Mouse (Mus musculus) neural tube, embryonic 13.5 days (tissue): ENCODE data around the gene Vrk2. TPM values are rescaled to one million over a fixed set of nuclear protein-coding genes. Genes with fewer than 3 reads are reported as not detected.

Source experiments
- ATAC-seq: fragments of 200-750 bp; cut with Nextera tagmentation; 2 replicates; pipeline ENCODE4 v1.8.0; 2017; ENCODE audit warnings: low read depth, mild to moderate bottlenecking, moderate TSS enrichment, moderate library complexity
- H3K27ac ChIP-seq: fragments of 300-500 bp; sonication (generic); replicated peaks from 2 replicates; pipeline ENCODE4 v1.5.1; 2015; ENCODE audit warnings: moderate library complexity, mild to moderate bottlenecking, inconsistent platforms
- H3K27me3 ChIP-seq: fragments of 300-500 bp; sonication (generic); 2 replicates; pipeline ENCODE4 v1.6.1; 2015; ENCODE audit warnings: mild to moderate bottlenecking, inconsistent platforms
- H3K36me3 ChIP-seq: fragments of 300-500 bp; sonication (generic); 2 replicates; pipeline ENCODE4 v1.6.1; 2015; ENCODE audit warnings: mild to moderate bottlenecking, inconsistent platforms
- H3K4me1 ChIP-seq: fragments of 300-500 bp; sonication (generic); replicated peaks from 2 replicates; pipeline ENCODE4 v1.6.1; 2015; ENCODE audit warnings: inconsistent platforms
- H3K4me2 ChIP-seq: fragments of 300-500 bp; sonication (generic); 2 replicates; pipeline ENCODE4 v1.6.1; 2015; ENCODE audit warnings: inconsistent platforms, mild to moderate bottlenecking, moderate library complexity
- H3K4me3 ChIP-seq: fragments of 300-500 bp; sonication (generic); 2 replicates; pipeline ENCODE4 v1.5.1; 2015; ENCODE audit warnings: mild to moderate bottlenecking, inconsistent platforms
- H3K9ac ChIP-seq: fragments of 300-500 bp; sonication (generic); 2 replicates; pipeline ENCODE4 v1.6.1; 2015; ENCODE audit warnings: moderate library complexity, mild to moderate bottlenecking, inconsistent platforms
- H3K9me3 ChIP-seq: fragments of 300-500 bp; sonication (generic); 2 replicates; pipeline ENCODE4 v1.6.1; 2016; ENCODE audit warnings: inconsistent platforms
- WGBS: fragments of 180-500 bp; shearing (Covaris S2); methylation state at CpG from one replicate; pipeline ENCODE4 v1.1.7; 2015; 5-methylcytosine and 5-hydroxymethylcytosine counted together
- polyA plus RNA-seq: library from polyadenylated mRNA; unstranded; fragments of >200 nt; fragmentation: Nextera tagmentation; extraction: Ambion mirVana; gene quantifications from 2 replicates; pipeline ENCODE4 v1.2.1, GENCODE M21; 2015

The Vrk2 gene
- 4.2 and 6.5 TPM in 2 replicates for polyA plus RNA-seq

DNA sequence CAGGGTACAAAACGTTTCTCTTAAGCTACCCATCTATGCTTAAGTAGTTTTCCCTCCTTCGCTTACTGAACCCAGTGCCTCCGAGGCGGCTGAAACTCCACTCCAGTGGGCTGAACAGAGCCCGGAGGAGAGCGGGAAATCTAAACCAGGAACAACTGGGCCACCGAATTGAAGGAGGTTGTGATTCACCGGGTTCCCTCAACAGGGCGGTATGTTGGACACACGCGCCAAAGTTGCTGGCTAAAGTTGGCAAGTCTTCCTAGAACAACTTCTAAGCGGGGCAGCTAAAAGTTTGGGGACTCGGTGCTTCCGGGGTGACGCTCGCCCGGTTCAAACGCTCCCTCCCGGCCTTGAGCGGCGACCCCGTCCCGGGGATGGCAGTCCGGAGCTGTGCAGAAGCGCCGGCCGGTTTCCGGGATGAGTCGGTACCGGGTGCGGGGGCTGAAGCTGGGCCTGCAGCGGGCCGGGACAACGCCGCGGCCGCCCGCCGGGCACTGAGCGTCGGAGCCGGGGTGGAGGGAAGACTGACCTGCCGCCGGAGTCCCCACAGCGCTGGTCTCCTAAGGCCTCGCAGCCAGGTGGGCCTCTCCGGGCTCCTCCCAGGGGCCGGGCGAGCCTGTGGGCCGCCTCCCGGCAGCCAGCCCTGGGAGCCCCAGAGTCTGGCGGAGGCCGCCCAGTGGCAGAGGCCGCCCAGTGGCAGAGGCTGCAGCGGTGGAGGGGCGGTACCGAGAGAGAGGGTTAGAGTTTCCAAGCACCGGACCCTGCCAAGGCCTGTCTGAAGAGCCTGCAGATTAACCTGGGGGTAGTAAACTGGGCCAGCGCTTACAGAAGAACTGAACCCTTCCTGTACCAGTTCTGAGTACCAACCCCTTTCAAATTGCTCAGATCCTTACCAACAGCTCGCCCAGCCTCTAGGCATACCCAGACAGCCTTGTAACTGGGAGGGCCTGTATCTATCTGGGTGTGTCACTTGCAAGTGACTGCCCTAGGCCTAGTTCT, at the start of gene Vrk2, which contains the start of gene Gm6899:
Gene Vrk2, minus strand, starts transcription at position 939 of the 999 bp plus-strand sequence.
Gene Gm6899, plus strand, starts transcription at position 181 of the 999 bp plus-strand sequence.
- ATAC-seq = peak; percentile 97
- H3K4me3 ChIP-seq = peak within 1 kb of the TSS; percentile 62
- H3K9me3 ChIP-seq = no peaks in the 10 kb centered on the region
- H3K4me1 ChIP-seq = peaks cover 9% of the 10 kb centered on the region; the same call in 1 of the 2 replicates
- H3K27me3 ChIP-seq = 0 out of 2 replicates have a peak, but pooled peaks cover 5% of the 10 kb centered on the region
- peak within 1 kb of the TSS; percentile 94 for H3K4me2 ChIP-seq
- WGBS = under 1% methylated on average over 60 of the region's 60 CpGs
- H3K9ac ChIP-seq = peak within 1 kb of the TSS; percentile 75
- H3K27ac ChIP-seq = 0 out of 2 replicates have a peak within 1 kb of the TSS, but pooled peaks have one; percentile 33
- no peaks in the 10 kb centered on the region for H3K36me3 ChIP-seq

GRCm38 (mm10) chr11:26642141-26642540, 48.3 kb upstream of the Vrk2 start:
- Histone ChIP-seq H3K9me3 (0 out of 2 replicates have a peak, but pooled peaks cover 2% of the 10 kb centered on the region), H3K4me1 (no peaks in the 10 kb centered on the region)
- 89% methylated on average over 1 of the region's 1 CpGs for WGBS

DNA sequence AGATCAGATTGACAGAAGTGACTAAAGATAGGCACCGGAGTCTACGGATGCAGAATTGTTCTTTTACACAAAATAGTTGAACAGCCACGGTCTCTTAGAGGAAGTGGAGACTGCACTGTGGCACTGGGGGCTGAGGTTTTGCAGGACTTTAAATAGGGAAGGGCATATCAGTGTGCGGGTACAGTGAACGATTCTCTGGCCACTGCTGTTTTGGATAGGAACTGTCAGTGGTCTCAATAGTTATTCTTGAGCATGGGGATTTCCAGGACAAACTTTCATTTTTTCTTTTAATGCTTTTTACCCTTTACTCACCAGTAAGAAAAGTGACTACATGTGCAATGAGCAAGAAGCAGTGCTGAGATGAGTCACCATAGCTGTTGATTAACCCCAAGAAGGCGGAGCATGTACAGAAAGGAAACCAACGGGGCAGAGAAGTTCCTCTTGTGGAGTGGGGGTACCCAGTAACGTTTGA, 46.6 kb upstream of the Vrk2 start:
- Histone ChIP-seq H3K4me1 (no peaks in the 10 kb centered on the region), H3K36me3 (no peaks in the 10 kb centered on the region), H3K9me3 (0 out of 2 replicates have a peak, but pooled peaks cover 2% of the 10 kb centered on the region), H3K27me3 (no peaks in the 10 kb centered on the region), H3K4me3 (no peak overlapping the region), H3K9ac (no peak overlapping the region), H3K27ac (no peak overlapping the region), H3K4me2 (no peak overlapping the region)
- no peak for ATAC-seq
- 82% methylated on average over 8 of the region's 8 CpGs for WGBS

More at GRCm38 (mm10) chr11:26642141-26642540, 48.3 kb upstream of the Vrk2 start:
- H3K27ac ChIP-seq = no peak overlapping the region
- ATAC-seq = no peak
- H3K9ac ChIP-seq = no peak overlapping the region
- H3K27me3 ChIP-seq = no peaks in the 10 kb centered on the region
- no peaks in the 10 kb centered on the region for H3K36me3 ChIP-seq
- no peak overlapping the region for H3K4me3 ChIP-seq
- no peak overlapping the region for H3K4me2 ChIP-seq

GRCm38 (mm10) chr11:26636239-26636638, 42.4 kb upstream of the Vrk2 start:
- H3K4me2 ChIP-seq = no peak overlapping the region
- H3K4me1 ChIP-seq = no peaks in the 10 kb centered on the region
- H3K27ac ChIP-seq = no peak overlapping the region
- no peaks in the 10 kb centered on the region for H3K36me3 ChIP-seq
- H3K9ac ChIP-seq = no peak overlapping the region
- ATAC-seq = no peak
- 89% methylated on average over 1 of the region's 1 CpGs for WGBS
- H3K27me3 ChIP-seq = no peaks in the 10 kb centered on the region
- H3K9me3 ChIP-seq = no peaks in the 10 kb centered on the region
- H3K4me3 ChIP-seq = no peak overlapping the region

DNA sequence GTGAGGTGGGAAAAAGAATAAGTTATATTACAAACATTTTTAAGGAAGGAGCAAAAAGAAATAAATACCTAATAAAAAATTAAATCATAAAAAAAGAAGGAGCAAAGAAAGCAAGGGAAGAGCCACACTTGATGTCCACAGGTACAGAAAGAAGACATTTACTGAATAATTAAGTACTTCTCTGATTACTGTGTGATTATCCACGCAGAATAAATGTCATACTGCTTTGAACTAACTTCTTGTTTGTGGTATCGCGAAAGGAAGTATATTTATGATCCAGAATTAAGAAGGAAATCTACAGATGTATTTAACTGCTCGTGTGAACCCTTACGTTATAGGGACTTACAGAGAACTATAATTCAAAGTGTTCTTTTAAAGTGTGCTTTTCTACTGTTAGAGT, 28.9 kb upstream of the Vrk2 start:
- Histone ChIP-seq H3K36me3 (no peaks in the 10 kb centered on the region), H3K9ac (no peak overlapping the region), H3K4me2 (no peak overlapping the region), H3K27me3 (no peaks in the 10 kb centered on the region), H3K4me1 (no peaks in the 10 kb centered on the region), H3K27ac (no peak overlapping the region), H3K9me3 (no peaks in the 10 kb centered on the region), H3K4me3 (no peak overlapping the region)
- 81% methylated on average over 5 of the region's 5 CpGs for WGBS
- ATAC-seq = no peak

DNA sequence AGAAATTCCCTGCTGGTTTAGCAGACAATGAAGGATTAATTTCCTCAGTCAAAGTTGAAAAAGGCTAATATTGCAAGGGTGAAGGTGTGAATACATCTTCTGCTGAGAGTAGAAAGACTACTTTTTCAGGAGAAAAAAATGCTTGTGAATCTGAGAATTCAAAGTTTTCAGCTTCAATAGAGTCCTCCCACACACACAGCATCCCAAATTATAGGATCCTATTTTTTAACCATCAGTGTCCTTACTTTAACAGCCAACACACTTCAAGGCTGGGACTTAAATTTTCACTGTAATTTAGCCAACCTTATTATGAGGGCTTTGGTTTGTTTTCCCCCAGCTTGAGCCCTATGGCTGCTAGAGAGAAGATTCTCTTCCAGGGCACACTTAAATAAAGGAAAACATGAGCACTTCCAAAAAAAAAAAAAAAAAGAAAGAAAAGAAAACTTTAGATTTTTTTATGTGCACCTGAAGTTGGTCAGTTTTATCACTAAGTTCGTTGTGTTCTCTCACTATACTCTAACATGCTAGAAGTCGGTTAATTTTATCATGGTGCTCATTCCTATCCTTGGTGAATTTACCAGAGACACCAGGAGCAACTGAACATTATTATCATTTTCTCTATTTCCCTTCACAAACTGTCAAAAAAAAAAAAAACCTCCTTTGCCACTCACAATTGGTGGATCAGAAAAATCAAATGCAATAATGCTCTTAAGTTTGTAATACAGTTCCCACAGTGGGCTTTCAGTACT, 24.9 kb upstream of the Vrk2 start:
- ATAC-seq = no peak
- H3K27ac ChIP-seq = no peak overlapping the region
- no peak overlapping the region for H3K4me2 ChIP-seq
- no peaks in the 10 kb centered on the region for H3K36me3 ChIP-seq
- H3K9ac ChIP-seq = no peak overlapping the region
- no peaks in the 10 kb centered on the region for H3K9me3 ChIP-seq
- no peak overlapping the region for H3K4me3 ChIP-seq
- H3K27me3 ChIP-seq = no peaks in the 10 kb centered on the region
- 86% methylated on average over 2 of the region's 2 CpGs for WGBS
- H3K4me1 ChIP-seq = no peaks in the 10 kb centered on the region

DNA sequence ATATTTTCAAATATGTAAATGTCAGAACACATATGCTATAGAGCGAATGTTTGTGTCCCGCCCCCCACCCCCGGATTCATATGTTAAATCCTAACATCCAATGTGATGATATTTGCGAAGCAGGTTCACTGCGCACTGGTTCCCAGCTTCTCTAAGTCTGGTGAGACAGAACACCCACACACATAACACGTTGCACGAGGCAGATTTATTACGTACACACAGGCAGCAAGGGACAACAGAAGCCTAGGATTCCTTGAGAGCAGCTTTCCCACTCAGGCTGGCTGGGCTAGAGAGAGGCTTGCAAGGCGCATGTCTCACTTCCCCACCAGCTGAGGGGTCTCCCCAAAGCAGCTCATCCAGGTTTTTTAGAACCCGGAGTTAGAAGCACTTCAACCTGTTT, 15.0 kb upstream of the Vrk2 start:
- no peak overlapping the region for H3K4me3 ChIP-seq
- H3K36me3 ChIP-seq = no peaks in the 10 kb centered on the region
- H3K9me3 ChIP-seq = no peaks in the 10 kb centered on the region
- H3K27me3 ChIP-seq = no peaks in the 10 kb centered on the region
- H3K4me1 ChIP-seq = peaks cover 9% of the 10 kb centered on the region
- 55% methylated on average over 10 of the region's 10 CpGs for WGBS
- no peak overlapping the region for H3K4me2 ChIP-seq
- H3K27ac ChIP-seq = no peak overlapping the region
- no peak overlapping the region for H3K9ac ChIP-seq
- ATAC-seq = peak; percentile 11; the same call in 1 of the 2 replicates

DNA sequence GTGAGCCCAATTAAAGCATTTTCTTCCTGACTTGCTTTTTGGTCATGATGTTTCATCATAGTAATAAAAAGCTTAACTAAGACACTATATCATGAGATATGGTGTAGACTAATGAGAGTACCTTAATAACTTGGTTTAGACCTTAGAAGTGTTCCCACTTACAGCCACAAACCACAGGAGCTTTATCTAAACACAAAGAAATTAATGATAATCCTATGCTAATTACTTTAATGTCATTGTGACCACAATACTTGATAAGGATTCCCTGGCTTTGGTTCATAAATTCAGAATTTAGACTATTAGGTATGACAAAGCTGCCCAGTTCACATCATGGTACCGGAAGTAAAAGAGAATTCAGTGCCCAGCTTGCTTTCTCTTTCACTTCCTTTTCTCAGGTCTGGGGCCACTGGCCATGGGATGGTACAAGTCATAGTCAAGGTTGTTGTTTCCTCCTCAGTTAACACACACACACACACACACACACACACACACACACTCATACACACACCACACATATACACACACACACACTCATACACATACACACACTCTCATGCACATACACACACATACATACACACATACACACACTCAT, 10.4 kb upstream of the Vrk2 start:
- no peak overlapping the region for H3K27ac ChIP-seq
- no peaks in the 10 kb centered on the region for H3K9me3 ChIP-seq
- no peak overlapping the region for H3K4me3 ChIP-seq
- no peak overlapping the region for H3K4me2 ChIP-seq
- no peak for ATAC-seq
- no peaks in the 10 kb centered on the region for H3K27me3 ChIP-seq
- no peak overlapping the region for H3K9ac ChIP-seq
- WGBS = 87% methylated on average over 1 of the region's 1 CpGs
- no peaks in the 10 kb centered on the region for H3K36me3 ChIP-seq
- H3K4me1 ChIP-seq = peaks cover 6% of the 10 kb centered on the region

DNA sequence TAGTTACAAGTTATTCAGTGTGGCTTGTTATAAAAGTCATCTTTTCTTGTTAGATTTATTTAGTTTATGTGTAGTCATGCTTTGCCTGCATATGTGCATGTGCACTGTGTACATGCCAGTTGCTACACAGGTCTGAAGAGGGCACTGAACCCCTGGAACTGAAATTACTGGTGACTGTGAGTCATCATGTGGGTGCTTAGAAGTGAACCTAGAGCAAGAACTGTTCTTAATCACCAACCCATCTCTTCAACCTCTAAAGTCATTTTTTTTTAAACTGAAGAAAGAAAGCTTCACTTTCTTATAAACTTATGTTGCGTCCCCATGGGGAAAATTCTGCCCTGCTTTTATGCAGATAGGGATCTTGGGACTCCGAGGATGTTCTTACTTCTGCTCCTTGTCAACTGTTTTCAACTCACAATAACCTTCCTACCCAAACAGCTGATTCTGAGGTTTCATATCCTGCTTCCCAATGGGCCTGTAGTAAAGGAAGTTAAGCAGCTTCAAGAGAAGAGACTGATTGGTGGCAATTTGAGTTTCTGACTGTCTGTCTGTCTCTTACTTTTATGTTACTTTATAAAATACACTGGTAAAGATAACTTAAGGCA, 7.9 kb upstream of the Vrk2 start:
- Histone ChIP-seq H3K9me3 (no peaks in the 10 kb centered on the region), H3K27ac (no peak overlapping the region), H3K4me3 (no peak overlapping the region), H3K27me3 (no peaks in the 10 kb centered on the region), H3K9ac (no peak overlapping the region), H3K4me1 (no peaks in the 10 kb centered on the region), H3K36me3 (no peaks in the 10 kb centered on the region), H3K4me2 (no peak overlapping the region)
- ATAC-seq = no peak
- WGBS = 89% methylated on average over 2 of the region's 2 CpGs

DNA sequence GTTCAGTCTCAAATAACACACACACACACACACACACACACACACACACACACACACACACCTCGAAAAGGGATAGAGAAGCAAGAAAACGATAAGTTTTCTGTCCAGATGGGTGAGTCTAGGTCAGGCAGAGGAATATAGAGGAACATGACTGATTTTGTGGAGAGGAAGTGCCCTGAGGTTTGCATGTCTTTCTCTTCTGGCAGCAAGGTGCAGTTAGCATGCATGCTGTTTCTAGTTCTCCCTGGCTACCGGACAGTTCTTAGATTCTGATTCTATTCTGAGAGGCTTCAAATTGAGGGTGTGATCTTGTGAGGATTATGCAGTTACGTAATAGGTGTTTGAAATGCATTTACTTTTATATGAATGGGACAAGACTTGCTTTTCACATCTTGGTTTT, 6.9 kb upstream of the Vrk2 start:
- H3K27ac ChIP-seq = no peak overlapping the region
- WGBS = 93% methylated on average over 4 of the region's 4 CpGs
- no peaks in the 10 kb centered on the region for H3K9me3 ChIP-seq
- ATAC-seq = no peak
- no peaks in the 10 kb centered on the region for H3K27me3 ChIP-seq
- H3K4me3 ChIP-seq = no peak overlapping the region
- H3K36me3 ChIP-seq = no peaks in the 10 kb centered on the region
- no peak overlapping the region for H3K4me2 ChIP-seq
- H3K4me1 ChIP-seq = no peaks in the 10 kb centered on the region
- no peak overlapping the region for H3K9ac ChIP-seq

DNA sequence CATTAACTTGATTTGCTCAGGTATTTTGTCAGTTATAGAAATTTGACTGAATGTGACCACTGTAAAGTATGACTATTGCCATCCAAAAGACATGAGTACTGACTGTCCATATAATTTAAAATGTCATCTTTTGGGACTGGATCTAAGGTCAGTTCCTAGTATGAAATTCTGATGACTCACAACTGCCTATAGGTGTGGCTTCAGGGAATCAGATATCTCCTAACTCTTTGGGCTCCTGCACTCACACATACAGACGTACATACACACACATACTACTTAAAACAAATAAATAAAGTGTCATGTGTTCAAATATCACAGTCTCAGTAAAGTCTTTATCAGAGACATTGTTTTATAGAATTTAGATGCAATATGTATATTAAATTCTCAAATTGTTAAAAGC, 5.1 kb upstream of the Vrk2 start:
- Histone ChIP-seq H3K4me3 (no peak overlapping the region), H3K36me3 (no peaks in the 10 kb centered on the region), H3K4me1 (no peaks in the 10 kb centered on the region; the same call in 1 of the 2 replicates), H3K9ac (no peak overlapping the region), H3K27ac (no peak overlapping the region), H3K4me2 (no peak overlapping the region), H3K27me3 (no peaks in the 10 kb centered on the region), H3K9me3 (no peaks in the 10 kb centered on the region)
- whole genome bisulfite sequencing = 87% methylated on average over 1 of the region's 1 CpGs
- no peak for ATAC-seq
